Mouse (Mus musculus) myocyte (in vitro differentiated cells): Measurements from ENCODE around the gene Plcz1. TPM values are rescaled to one million over a fixed set of nuclear protein-coding genes. Genes with fewer than 3 reads are reported as not detected.

Source experiments
- H3K27me3 ChIP-seq: one replicate; pipeline ENCODE4 v1.6.1; 2011; ENCODE audit not compliant: control insufficient read depth, insufficient read depth, insufficient read length
- H3K36me3 ChIP-seq: one replicate; pipeline ENCODE4 v1.6.1; 2011; ENCODE audit not compliant: control insufficient read depth, insufficient read depth
- H3K4me2 ChIP-seq: one replicate; pipeline ENCODE4 v1.6.1; 2011; ENCODE audit warnings: low read depth, control low read depth
- H3K4me3 ChIP-seq: one replicate; pipeline ENCODE4 v1.5.1; 2011; ENCODE audit warnings: mild to moderate bottlenecking, control low read depth, moderate library complexity
- H3K79me2 ChIP-seq: one replicate; pipeline ENCODE4 v1.6.1; 2011; ENCODE audit not compliant: control insufficient read depth, insufficient read depth
- H3ac ChIP-seq: one replicate; pipeline ENCODE4 v1.6.1; 2011; ENCODE audit not compliant: control insufficient read depth, insufficient read length
- CEBPB ChIP-seq: IDR thresholded peaks from 2 replicates; pipeline ENCODE4 v1.6.1; 2011; ENCODE audit warnings: mild to moderate bottlenecking, moderate library complexity; ENCODE audit not compliant: poor library complexity, insufficient read depth, severe bottlenecking
- E2F4 ChIP-seq: IDR thresholded peaks from one replicate; pipeline ENCODE4 v1.6.1; 2011; ENCODE audit warnings: mild to moderate bottlenecking, control low read depth, moderate library complexity; ENCODE audit not compliant: insufficient read depth
- MAX ChIP-seq: IDR thresholded peaks from one replicate; pipeline ENCODE4 v1.6.1; 2011; ENCODE audit warnings: low read depth, mild to moderate bottlenecking, control low read depth
- MYOD1 ChIP-seq, 3 experiments: IDR thresholded peaks; one replicate each; pipeline ENCODE4 v1.6.1; 2011; ENCODE audit warnings: control low read depth in 2 of 3, low read depth in 2 of 3, mild to moderate bottlenecking in 2 of 3, moderate library complexity in 1 of 3; ENCODE audit not compliant: insufficient read length in 2 of 3, control insufficient read depth in 1 of 3
- MYOG ChIP-seq, 3 experiments: IDR thresholded peaks; one replicate each; pipeline ENCODE4 v1.6.1; 2011; ENCODE audit warnings: control low read depth in 2 of 3, low read depth in 2 of 3, mild to moderate bottlenecking in 2 of 3; ENCODE audit not compliant: insufficient read length in 2 of 3, control insufficient read depth in 1 of 3, insufficient read depth in 1 of 3
- POLR2A ChIP-seq: IDR thresholded peaks from one replicate; pipeline ENCODE4 v1.6.1; 2011; ENCODE audit warnings: low read depth, mild to moderate bottlenecking, control low read depth, moderate library complexity; ENCODE audit not compliant: insufficient read length
- POLR2AphosphoS2 ChIP-seq: IDR thresholded peaks from one replicate; pipeline ENCODE4 v1.6.1; 2011; ENCODE audit warnings: low read depth, control low read depth; ENCODE audit not compliant: insufficient read length
- REST ChIP-seq: IDR thresholded peaks from one replicate; pipeline ENCODE4 v1.6.1; 2011; ENCODE audit warnings: mild to moderate bottlenecking, control low read depth, moderate library complexity; ENCODE audit not compliant: insufficient read depth, insufficient read length
- SRF ChIP-seq: IDR thresholded peaks from one replicate; pipeline ENCODE4 v1.6.1; 2011; ENCODE audit warnings: low read depth; ENCODE audit not compliant: control insufficient read depth, insufficient read length
- TCF12 ChIP-seq: IDR thresholded peaks from one replicate; pipeline ENCODE4 v1.6.1; 2011; ENCODE audit warnings: mild to moderate bottlenecking, control low read depth; ENCODE audit not compliant: poor library complexity, insufficient read depth, severe bottlenecking
- TCF3 ChIP-seq: IDR thresholded peaks from one replicate; pipeline ENCODE4 v1.6.1; 2011; ENCODE audit warnings: low read depth, control low read depth; ENCODE audit not compliant: insufficient read length
- USF1 ChIP-seq: IDR thresholded peaks from one replicate; pipeline ENCODE4 v1.6.1; 2011; ENCODE audit warnings: low read depth, mild to moderate bottlenecking, control low read depth, moderate library complexity
- polyA plus RNA-seq: library from polyadenylated mRNA; unstranded; fragments of >200 nt; fragmentation: generic; extraction: Trizol; gene quantifications from one replicate; pipeline ENCODE4 v1.2.1, GENCODE M21; 2012; ENCODE audit warnings: missing spikeins

Gene Plcz1
- polyA plus RNA-seq, 1 experiment: not detected

DNA sequence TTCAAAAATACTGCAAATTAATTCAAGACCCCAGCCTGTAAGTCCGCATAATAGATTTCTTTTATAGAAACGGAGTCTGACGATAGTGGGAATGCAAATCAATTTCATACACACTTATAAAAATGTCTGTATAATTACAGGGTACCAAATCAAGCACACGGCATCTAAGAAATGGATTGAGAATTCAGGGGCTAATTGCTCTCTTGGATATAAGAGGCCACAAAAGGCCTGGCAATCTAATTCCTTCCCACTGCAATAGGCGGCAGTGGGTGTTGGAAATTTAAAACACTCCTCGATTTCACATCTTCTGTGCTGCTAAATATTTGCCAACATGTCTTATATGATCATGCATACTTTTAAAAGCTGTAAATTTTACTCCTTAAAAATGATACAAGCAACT is 52.2 kb downstream of the Plcz1 start:
- Histone ChIP-seq H3K4me2 (no peak overlapping the region), H3K36me3 (no peaks in the 10 kb centered on the region), H3K79me2 (no peaks in the 10 kb centered on the region), H3K27me3 (no peaks in the 10 kb centered on the region), H3K4me3 (no peak overlapping the region), H3ac (no peak overlapping the region)
- TF ChIP-seq TCF12 (no peak), SRF (no peak), REST (no peak), POLR2AphosphoS2 (no peak), MAX (no peak), MYOG (IDR thresholded peaks at IDR 0.05; ENCODE audit: control insufficient read depth in 1 of 3, insufficient read depth in 1 of 3, insufficient read length in 2 of 3, low read depth in 2 of 3) (no peak), POLR2A (no peak), MYOD1 (IDR thresholded peaks at IDR 0.05; ENCODE audit: control insufficient read depth in 1 of 3, insufficient read length in 2 of 3, low read depth in 2 of 3) (no peak), USF1 (no peak), E2F4 (no peak), TCF3 (no peak), CEBPB (no peak)

GRCm38 (mm10) chr6:139986564-139986963 is 54.7 kb downstream of the Plcz1 start:
- no peaks in the 10 kb centered on the region for H3K36me3 ChIP-seq
- H3K4me3 ChIP-seq: no peak overlapping the region
- no peak overlapping the region for H3K4me2 ChIP-seq
- TF ChIP-seq POLR2AphosphoS2 (no peak), TCF12 (no peak), CEBPB (no peak), REST (no peak), MYOG (IDR thresholded peaks at IDR 0.05; ENCODE audit: control insufficient read depth in 1 of 3, insufficient read depth in 1 of 3, insufficient read length in 2 of 3, low read depth in 2 of 3) (no peak), USF1 (no peak), POLR2A (no peak)
- no peaks in the 10 kb centered on the region for H3K79me2 ChIP-seq
- no peaks in the 10 kb centered on the region for H3K27me3 ChIP-seq
- H3ac ChIP-seq: no peak overlapping the region

DNA sequence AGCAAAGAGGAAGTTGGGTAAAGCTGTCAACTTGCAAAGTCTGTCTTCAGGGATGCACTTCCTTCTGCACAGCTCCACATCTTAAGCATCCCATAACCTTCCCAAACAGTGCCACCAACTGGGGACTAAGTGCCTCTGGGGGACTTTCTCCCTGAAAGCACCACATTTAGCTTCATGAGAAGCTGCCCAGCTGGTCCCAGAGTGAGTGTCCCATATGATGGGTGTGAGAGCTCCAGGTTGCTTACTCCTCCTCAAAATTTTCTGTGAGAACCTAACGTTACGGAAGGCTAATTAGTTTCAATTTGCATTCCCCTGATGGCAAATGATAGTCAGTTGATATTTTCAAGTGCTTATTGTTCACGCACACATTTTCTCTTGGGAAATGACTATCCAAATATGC is 57.2 kb downstream of the Plcz1 start:
- no peaks in the 10 kb centered on the region for H3K79me2 ChIP-seq

DNA sequence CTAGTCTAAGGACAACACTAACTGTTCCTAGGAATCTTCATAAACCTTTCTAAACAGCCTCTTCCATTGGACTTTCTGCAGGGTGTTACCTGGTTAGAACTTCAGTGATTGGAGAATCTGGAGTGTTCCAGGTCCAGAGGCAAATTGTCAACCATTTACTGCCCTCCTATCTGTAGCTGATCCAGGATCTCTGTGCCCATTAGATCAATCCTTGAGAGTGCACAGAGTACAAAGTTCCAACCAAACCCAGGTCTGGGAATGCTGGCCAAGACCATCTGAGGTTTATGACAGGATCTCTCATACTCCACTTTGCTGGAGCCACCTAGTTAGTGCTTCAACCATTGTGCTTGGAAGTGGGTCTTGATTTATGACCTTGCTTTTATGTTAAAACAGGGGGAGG is 60.2 kb downstream of the Plcz1 start:
- no peaks in the 10 kb centered on the region for H3K36me3 ChIP-seq
- no peak overlapping the region for H3K4me3 ChIP-seq
- no peak for TF ChIP-seq USF1
- TF ChIP-seq TCF12: no peak
- TF ChIP-seq E2F4: no peak
- TF ChIP-seq POLR2AphosphoS2: no peak
- no peak for TF ChIP-seq MYOD1 (IDR thresholded peaks at IDR 0.05; ENCODE audit: control insufficient read depth in 1 of 3, insufficient read length in 2 of 3, low read depth in 2 of 3)
- TF ChIP-seq REST: no peak
- TF ChIP-seq CEBPB: no peak
- TF ChIP-seq POLR2A: no peak
- TF ChIP-seq SRF: no peak
- TF ChIP-seq MYOG (IDR thresholded peaks at IDR 0.05; ENCODE audit: control insufficient read depth in 1 of 3, insufficient read depth in 1 of 3, insufficient read length in 2 of 3, low read depth in 2 of 3): no peak
- TF ChIP-seq TCF3: no peak
- H3ac ChIP-seq: no peak overlapping the region
- no peak overlapping the region for H3K4me2 ChIP-seq
- no peaks in the 10 kb centered on the region for H3K27me3 ChIP-seq
- H3K79me2 ChIP-seq: no peaks in the 10 kb centered on the region

More for the DNA sequence above, 57.2 kb downstream of the Plcz1 start:
- Histone ChIP-seq H3K27me3 (no peaks in the 10 kb centered on the region), H3K4me2 (no peak overlapping the region), H3ac (no peak overlapping the region), H3K4me3 (no peak overlapping the region), H3K36me3 (no peaks in the 10 kb centered on the region)
- TF ChIP-seq POLR2A (no peak), SRF (no peak)

DNA sequence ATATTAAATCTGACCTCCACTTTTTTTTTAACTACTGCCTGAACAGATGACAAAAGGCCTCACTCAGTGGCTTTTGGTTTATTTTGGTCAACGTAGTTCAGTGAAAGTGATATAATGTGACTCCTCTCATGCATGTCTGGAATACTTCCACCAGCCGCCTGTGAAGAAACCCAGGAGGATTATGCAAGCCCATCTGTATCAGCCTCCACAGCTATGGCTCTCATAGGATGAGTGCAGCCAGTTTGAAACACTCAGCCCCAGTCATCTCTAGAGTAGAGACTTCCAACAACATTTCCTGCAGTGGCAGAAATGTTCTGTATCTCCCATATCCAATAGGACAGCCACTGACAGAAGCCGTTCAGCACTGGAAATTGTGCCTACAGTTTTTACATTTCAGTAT is 63.1 kb downstream of the Plcz1 start:
- H3K4me3 ChIP-seq: no peak overlapping the region
- H3K27me3 ChIP-seq: no peaks in the 10 kb centered on the region
- no peak overlapping the region for H3K4me2 ChIP-seq
- TF ChIP-seq MAX: no peak
- TF ChIP-seq POLR2A: no peak
- TF ChIP-seq CEBPB: no peak
- no peak for TF ChIP-seq E2F4
- TF ChIP-seq TCF12: no peak
- TF ChIP-seq SRF: no peak
- TF ChIP-seq MYOG (IDR thresholded peaks at IDR 0.05; ENCODE audit: control insufficient read depth in 1 of 3, insufficient read depth in 1 of 3, insufficient read length in 2 of 3, low read depth in 2 of 3): no peak
- TF ChIP-seq REST: no peak
- TF ChIP-seq POLR2AphosphoS2: no peak
- TF ChIP-seq MYOD1 (IDR thresholded peaks at IDR 0.05; ENCODE audit: control insufficient read depth in 1 of 3, insufficient read length in 2 of 3, low read depth in 2 of 3): no peak
- no peak for TF ChIP-seq TCF3
- no peak for TF ChIP-seq USF1
- H3K36me3 ChIP-seq: no peaks in the 10 kb centered on the region
- H3ac ChIP-seq: no peak overlapping the region
- no peaks in the 10 kb centered on the region for H3K79me2 ChIP-seq
